Mouse (Mus musculus): ENCODE measurements around the gene Pimreg.

The Pimreg gene

GRCm38 (mm10) chr11:72041768-72042607, at the start of gene Pimreg:
TSS of gene Pimreg (plus strand) at chr11:72042032.
- peak; percentile 71 for DNase-seq

DNA sequence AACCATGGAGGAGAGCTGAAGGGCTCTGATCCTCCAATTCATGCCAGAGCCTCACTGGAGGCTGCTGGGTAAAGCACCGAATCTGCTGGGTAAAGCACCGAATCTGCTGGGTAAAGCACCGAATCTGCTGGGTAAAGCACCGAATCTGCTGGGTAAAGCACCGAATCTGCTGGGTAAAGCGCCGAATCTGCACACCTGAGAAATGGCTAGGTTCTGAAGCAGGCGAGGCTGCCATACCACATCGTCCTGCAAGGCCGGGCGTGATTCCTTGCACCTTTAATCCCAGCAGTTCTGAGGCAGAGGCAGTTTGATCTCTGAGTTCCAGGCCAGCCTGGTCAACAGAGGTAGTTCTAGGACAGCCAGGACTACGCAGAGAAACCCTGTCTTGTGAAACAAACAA, 49.4 kb upstream of the Pimreg start:
- DNase-seq, result no peak

DNA sequence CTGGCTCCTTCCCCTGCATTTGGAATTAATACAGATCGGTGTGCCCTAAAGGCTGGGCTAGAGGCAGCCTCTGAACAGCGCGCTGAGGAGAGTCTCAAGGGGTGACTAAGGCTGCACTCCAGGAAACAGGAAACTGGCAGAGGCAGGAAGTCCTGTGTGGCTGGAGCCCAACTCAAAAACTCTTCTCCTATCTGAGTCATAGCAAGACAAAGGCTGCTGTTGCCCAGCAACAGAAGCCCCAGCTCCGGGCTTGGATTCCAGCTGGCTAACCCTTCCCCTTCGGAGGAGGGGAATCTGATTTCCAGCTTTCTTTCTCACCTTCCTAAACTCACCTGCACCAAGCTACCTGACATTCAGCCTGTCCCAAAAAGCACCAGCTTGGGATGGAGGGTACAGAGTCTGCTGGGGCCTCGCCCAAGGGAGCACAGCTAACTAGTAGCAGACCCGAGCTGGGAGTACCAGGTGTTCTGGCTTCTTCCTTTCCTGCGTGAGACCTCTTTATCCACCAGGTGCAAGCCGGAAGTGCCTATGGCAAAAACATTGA, 45.8 kb upstream of the Pimreg start:
- DNase-seq, result no peak

DNA sequence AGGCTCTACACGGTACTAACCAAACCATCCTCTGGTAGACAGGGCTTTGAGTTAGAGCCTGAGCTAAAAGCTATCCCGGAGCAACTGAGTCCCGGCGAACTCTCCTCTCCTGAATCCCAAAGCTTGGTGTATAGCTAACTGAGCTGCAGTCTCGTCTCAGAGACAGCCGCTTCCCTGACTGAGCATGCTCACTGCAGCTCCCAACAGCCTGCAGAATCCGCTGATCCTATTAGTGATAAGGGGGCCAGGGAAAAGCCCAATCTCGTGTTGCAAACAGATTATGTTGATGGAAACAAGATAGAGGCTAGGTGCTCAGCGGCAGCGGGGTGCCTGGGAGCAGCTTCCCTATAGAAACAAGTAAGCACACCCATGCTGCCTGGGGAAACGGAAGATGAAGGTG, 45.0 kb upstream of the Pimreg start:
- no peak for DNase-seq

DNA sequence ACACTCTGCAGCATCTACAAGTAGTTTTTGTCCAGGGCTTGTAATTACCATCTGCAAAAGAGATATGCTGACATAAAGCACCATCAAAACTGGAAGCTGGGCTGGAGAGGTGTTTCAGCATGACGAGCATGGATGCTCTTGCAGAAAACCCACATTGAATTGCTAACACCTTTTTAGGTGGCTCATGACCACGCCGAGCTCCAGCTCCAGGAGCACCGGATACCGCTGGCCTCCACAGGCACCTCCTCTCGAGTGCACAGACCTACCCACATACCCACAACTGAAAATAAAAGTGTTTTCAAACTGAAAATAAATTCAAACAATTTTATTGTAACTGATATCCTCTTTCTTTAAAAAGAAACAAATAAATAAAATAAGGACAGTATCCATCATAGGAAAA, 41.6 kb upstream of the Pimreg start:
- DNase-seq, result no peak

DNA sequence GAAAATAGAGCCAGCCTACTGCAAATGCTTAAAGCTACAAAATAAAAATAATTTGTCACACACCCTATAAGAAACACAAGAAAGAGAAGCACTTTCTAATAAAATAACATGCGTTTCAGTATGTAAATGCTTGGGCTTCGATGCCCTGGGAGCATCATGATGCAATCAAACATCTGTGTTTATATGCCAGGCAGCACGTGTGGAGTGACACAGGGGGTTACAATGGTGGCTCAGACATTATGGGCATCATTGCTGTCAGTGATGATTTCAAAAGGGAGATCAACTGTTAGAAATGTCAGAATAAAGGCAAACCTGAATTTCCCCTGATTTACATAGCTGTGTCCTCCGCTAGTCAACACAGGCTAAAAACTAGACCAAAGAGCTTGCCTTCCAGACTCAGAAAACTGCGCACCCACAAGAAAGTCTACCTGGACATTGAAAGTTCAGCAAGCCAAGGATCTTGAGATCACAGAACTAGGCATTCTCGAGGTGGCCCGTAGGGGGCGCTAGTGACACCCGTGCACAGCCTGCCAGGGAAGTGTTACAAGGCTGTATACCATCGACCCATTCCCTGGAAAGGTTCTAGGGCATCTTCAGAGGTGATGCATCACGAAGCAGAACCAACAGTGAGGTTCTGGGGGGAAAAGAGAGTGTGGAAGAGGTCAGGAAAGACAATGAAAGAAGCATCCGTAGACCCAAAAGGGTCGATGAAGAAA, 39.5 kb upstream of the Pimreg start:
- peak; percentile 64 for DNase-seq

- peak; percentile 25 for DNase-seq
Measured at GRCm38 (mm10) chr11:72003171-72003570, 38.7 kb upstream of the Pimreg start.

DNA sequence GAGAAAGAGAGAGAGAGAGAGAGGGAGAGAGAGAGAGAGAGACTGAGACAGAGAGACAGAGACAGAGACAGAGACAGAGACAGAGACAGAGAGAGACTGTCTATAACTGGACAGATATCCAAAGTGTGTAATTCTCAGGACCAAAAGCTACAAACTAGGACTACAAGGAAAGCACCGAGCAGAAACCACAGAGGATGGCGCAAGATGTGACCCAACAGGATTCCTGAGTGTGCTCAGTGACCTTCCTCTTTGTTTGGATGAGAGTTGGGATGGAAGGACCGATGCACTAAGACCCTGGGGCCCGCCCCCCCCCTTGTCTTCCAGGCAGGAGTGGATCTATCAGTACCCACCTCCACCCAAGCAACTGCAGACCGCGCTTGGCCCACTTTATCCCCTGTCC, 36.3 kb upstream of the Pimreg start:
- DNase-seq, result no peak

- DNase-seq, result no peak
Measured at GRCm38 (mm10) chr11:72010367-72010766, 31.5 kb upstream of the Pimreg start.

GRCm38 (mm10) chr11:72010940-72011722, 30.7 kb upstream of the Pimreg start:
- no peak for DNase-seq

DNA sequence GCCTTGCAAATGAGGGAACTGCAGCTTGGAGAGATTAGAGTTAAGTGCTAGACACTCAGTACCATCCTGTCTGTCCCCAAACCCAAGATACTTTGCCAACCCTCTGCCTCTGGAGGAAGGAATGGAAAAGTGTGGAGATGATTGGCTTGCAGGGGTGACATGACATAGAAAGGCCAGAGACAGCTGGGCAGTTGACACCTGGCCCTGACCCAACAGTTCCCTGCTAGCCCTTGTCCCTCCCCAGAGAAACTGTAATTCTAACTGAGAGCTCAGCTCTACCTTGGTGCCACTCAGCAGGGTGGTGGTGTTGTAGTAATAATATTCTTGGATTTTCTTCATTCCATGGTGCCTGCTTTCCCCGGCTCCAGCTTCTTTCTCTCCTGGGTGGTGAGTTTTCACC, 29.9 kb upstream of the Pimreg start:
- no peak for DNase-seq

DNA sequence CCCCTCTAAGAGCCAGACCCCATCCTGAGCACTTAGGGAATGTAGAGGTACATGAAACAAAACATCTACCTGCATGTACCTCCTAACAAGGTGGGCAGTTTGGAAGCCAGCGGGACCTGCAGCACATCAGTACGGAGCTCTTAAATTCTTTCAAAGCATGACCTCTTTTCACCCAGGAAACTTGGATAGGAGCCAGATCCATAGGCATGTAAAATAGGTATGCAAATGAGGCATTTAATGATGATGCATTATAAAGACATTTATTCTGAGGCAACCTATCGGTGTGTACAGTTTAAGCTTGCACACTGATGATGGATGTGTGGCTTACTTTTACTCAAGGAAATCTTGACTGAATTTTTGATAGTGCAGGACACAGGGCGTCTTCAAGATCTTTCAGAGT, 27.2 kb upstream of the Pimreg start:
- DNase-seq, result no peak

- no peak for DNase-seq
Measured at GRCm38 (mm10) chr11:72016518-72017252, 25.1 kb upstream of the Pimreg start.

DNA sequence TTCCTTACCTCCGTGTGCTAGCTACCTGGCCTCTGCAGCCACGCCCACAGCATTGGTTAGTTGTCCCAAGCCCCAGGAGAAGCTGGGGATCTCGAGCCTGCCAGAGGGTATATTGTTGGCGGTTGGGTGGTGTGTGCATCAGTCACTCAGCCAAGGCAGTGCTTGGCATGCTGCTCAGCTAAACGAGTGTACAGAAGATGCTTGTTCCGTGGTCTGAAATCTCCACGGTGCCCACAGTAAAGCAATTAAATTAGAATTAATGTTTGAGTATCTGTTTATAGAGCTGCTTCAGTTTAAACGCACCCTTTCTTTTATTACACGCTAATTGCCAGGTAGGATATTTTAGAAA, 24.6 kb upstream of the Pimreg start:
- DNase-seq, result no peak

- DNase-seq, result no peak
Measured at GRCm38 (mm10) chr11:72021015-72021414, 20.8 kb upstream of the Pimreg start.

GRCm38 (mm10) chr11:72022827-72023226, 19.0 kb upstream of the Pimreg start:
- no peak for DNase-seq

- peak; percentile 35 for DNase-seq
Measured at GRCm38 (mm10) chr11:72023581-72023980, 18.3 kb upstream of the Pimreg start.

DNA sequence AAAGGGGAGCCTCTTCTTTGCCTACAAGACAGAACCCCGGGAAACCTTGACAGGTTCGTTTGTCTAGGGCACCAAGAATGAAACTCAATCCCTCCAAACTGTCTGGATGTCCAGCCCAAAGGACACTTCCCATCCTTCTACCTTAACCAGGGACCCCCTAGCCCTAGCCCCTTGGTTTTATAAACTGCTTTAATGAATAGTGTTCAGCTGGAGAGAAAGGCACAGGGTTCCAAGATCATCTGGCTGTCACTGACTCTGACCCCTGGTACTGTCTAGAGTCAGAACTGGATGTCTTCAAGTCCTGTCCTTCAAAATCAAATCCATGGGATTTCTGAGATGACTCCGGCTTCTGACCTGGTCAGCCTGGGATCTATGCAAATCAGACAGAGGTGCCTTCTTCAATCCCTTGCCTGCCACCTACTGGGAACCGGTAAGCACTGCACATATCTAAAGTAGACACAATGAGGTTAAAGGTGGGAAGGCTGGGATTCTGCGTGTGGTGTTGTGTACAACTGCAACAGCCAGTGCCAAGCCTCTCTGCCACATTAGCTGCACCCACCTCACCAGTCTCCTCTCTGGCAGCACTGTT, 17.5 kb upstream of the Pimreg start:
- DNase-seq, result peak; percentile 81

DNA sequence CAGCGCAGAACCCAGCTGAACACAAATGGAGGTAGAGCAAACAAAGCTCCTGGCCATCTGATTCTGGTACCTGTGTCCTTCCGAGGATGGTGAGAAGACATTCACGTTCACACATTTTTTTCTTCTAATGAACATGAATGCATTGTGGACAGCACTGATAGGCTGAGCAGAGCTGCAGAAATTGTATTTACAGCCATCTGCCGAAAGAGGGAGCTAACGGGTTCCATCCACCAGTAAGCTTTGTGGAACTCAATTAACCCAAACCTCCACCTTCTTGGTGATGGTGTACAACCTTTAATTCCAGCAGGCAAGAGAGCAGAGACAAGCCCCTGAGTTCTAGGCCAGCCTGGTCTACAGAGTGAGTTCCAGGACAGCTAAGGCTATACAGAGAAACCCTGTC, 16.0 kb upstream of the Pimreg start:
- DNase-seq, result no peak

- no peak for DNase-seq
Measured at GRCm38 (mm10) chr11:72026516-72026915, 15.3 kb upstream of the Pimreg start.

DNA sequence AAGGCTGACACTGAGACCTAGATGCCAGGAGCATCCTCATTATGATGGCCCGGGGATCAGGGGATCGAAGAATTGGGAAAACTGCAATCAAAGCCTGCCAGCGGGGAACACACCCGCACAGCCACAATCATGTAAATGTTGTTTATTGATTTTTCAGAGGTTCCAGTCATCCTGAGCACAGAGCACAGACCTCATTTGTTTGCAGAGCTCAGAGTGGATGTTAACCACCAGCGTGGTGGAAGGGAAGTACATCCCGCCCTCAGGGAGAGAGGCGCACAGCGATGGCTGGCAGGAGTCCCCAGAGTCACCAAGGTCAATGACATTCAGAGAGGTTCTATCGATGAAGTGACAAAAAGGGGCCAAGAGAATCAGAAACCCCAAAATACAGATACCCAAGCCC, 14.0 kb upstream of the Pimreg start:
- DNase-seq, result no peak

- no peak for DNase-seq
Measured at GRCm38 (mm10) chr11:72029143-72029542, 12.7 kb upstream of the Pimreg start.

Measured in cerebellum, adult 8-10 months (tissue).